Mouse (Mus musculus) liver, postnatal 0 days (tissue): ENCODE results near the gene Vti1a. TPM values are rescaled to one million over a fixed set of nuclear protein-coding genes. Genes with fewer than 3 reads are reported as not detected.
A peak's percentile ranks its signal among the peaks of the same experiment; 100 is the strongest.

Experiments used
- ATAC-seq: fragments of 200-750 bp; cut with Nextera tagmentation; 2 replicates; pipeline ENCODE4 v1.8.0; 2017; ENCODE audit warnings: mild to moderate bottlenecking, moderate library complexity
- DNase-seq: peaks from one replicate; pipeline ENCODE4 v3.0.0-alpha.2; 2016
- H3K27ac ChIP-seq: fragments of 300-500 bp; sonication (generic); 2 replicates; pipeline ENCODE4 v1.5.1; 2014; ENCODE audit warnings: antibody characterized with exemption, moderate library complexity, mild to moderate bottlenecking, low read depth
- H3K27me3 ChIP-seq: fragments of 300-500 bp; sonication (generic); 2 replicates; pipeline ENCODE4 v1.6.1; 2014; ENCODE audit warnings: low read length, control low read depth, mixed read lengths; ENCODE audit not compliant: insufficient read depth
- H3K36me3 ChIP-seq: fragments of 300-500 bp; sonication (generic); replicated peaks from 2 replicates; pipeline ENCODE4 v1.6.1; 2014; ENCODE audit warnings: mild to moderate bottlenecking, control low read depth, low read length, moderate library complexity, mixed read lengths; ENCODE audit not compliant: insufficient read depth
- H3K4me1 ChIP-seq: fragments of 300-500 bp; sonication (generic); 2 replicates; pipeline ENCODE4 v1.6.1; 2014; ENCODE audit warnings: antibody characterized with exemption, mild to moderate bottlenecking, control low read depth; ENCODE audit not compliant: insufficient read depth
- H3K4me2 ChIP-seq: fragments of 300-500 bp; sonication (generic); 2 replicates; pipeline ENCODE4 v1.6.1; 2014; ENCODE audit warnings: low read depth, mild to moderate bottlenecking, low read length, moderate library complexity, mixed read lengths
- H3K4me3 ChIP-seq: fragments of 300-500 bp; sonication (generic); 2 replicates; pipeline ENCODE4 v1.5.1; 2014; ENCODE audit warnings: low read depth, low read length
- H3K9ac ChIP-seq: fragments of 300-500 bp; sonication (generic); replicated peaks from 2 replicates; pipeline ENCODE4 v1.6.1; 2014; ENCODE audit warnings: mild to moderate bottlenecking, moderate library complexity
- H3K9me3 ChIP-seq: fragments of 300-500 bp; sonication (generic); 2 replicates; pipeline ENCODE4 v1.6.1; 2016; ENCODE audit warnings: mild to moderate bottlenecking, control low read depth, low read length, mixed read lengths
- CTCF ChIP-seq: sonication (generic); IDR thresholded peaks from 2 replicates; pipeline ENCODE4 v1.5.1; 2016; ENCODE audit warnings: antibody characterized with exemption, low read depth
- EP300 ChIP-seq: IDR thresholded peaks from 2 replicates; pipeline ENCODE4 v1.6.1; 2016; ENCODE audit warnings: antibody characterized with exemption, low read depth, mild to moderate bottlenecking
- WGBS: fragments of 180-500 bp; shearing (Covaris S2); extraction: QIAGEN DNeasy Blood & Tissue Kit; methylation state at CpG from one replicate; pipeline ENCODE4 v1.1.7; 2014; ENCODE audit not compliant: insufficient replicate concordance; 5-methylcytosine and 5-hydroxymethylcytosine counted together
- polyA plus RNA-seq: library from polyadenylated mRNA; unstranded; fragments of >200 nt; fragmentation: Nextera tagmentation; extraction: Ambion mirVana; gene quantifications from 2 replicates; pipeline ENCODE4 v1.2.1, GENCODE M21; 2015

Vti1a gene
- polyA plus RNA-seq, 1 experiment from 2014 or later, result 10.5 TPM

DNA sequence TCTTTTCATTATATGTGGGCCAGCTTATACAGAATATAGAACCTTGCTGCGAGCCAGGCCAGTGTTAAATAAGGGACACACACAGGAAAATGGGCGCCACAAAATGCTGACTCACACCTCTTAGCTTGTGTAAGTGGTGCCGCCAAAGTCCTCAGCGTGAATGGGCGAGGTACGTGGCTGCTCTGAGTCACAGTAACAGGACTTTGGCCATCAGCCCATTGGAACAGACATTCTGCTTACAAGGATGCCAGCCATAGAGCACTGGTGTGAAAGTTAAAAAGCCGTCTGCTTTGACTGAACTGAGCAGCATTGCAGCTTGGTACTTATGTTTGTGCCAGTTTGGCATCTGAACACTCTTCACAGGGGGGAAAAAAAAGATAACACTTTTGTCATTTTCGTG lies 107.9 kb downstream of the Vti1a start:
- no peaks in the 10 kb centered on the region for H3K9me3 ChIP-seq
- TF ChIP-seq EP300, result peak; percentile 32; the same call in 1 of the 2 replicates
- TF ChIP-seq CTCF, result no peak
- ATAC-seq, result peak; percentile 90
- H3K27me3 ChIP-seq, result no peaks in the 10 kb centered on the region
- H3K36me3 ChIP-seq, result no peaks in the 10 kb centered on the region
- no peak overlapping the region for H3K9ac ChIP-seq
- peak; percentile 55 for DNase-seq
- H3K4me1 ChIP-seq, result no peaks in the 10 kb centered on the region; the same call in 1 of the 2 replicates
- H3K27ac ChIP-seq, result 0 out of 2 replicates have a peak overlapping the region, but pooled peaks have one; percentile 39
- WGBS, result 42% methylated on average over 8 of the region's 8 CpGs
- H3K4me3 ChIP-seq, result no peak overlapping the region
- H3K4me2 ChIP-seq, result no peak overlapping the region

DNA sequence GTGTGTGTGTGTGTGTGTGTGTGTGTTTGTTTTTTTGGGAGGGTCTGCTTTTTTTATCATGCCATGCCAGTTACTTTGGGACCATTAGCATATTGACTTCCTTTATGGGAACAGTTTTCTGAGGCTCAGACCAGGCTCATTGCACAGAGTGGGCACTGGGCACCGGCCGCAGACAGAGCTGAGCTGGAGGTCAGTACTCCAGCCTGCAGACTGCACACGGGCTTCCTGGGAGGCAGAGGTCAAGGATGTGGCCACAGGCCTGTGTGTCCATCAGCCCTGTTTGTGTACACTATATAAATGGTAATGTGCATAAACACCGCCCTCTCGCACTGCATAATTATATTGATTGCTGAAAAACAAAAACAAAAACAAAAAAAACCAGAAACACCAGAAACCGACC lies 108.4 kb downstream of the Vti1a start:
- H3K36me3 ChIP-seq, result no peaks in the 10 kb centered on the region
- no peaks in the 10 kb centered on the region for H3K9me3 ChIP-seq
- no peak overlapping the region for H3K4me3 ChIP-seq
- 66% methylated on average over 6 of the region's 6 CpGs for WGBS
- no peak overlapping the region for H3K9ac ChIP-seq
- TF ChIP-seq CTCF (no peak), EP300 (no peak)
- 0 out of 2 replicates have a peak overlapping the region, but pooled peaks have one; percentile 39 for H3K27ac ChIP-seq
- no peaks in the 10 kb centered on the region; the same call in 1 of the 2 replicates for H3K4me1 ChIP-seq
- peak; percentile 87 for ATAC-seq
- DNase-seq, result no peak
- no peaks in the 10 kb centered on the region for H3K27me3 ChIP-seq
- H3K4me2 ChIP-seq, result no peak overlapping the region

- DNase-seq (no peak), ATAC-seq (peak; percentile 43; the same call in 1 of the 2 replicates)
- Histone ChIP-seq H3K9me3 (no peaks in the 10 kb centered on the region), H3K9ac (no peak overlapping the region), H3K4me2 (no peak overlapping the region), H3K4me1 (no peaks in the 10 kb centered on the region), H3K27me3 (no peaks in the 10 kb centered on the region), H3K27ac (no peak overlapping the region), H3K36me3 (no peaks in the 10 kb centered on the region), H3K4me3 (no peak overlapping the region)
- 63% methylated on average over 3 of the region's 3 CpGs for WGBS
- TF ChIP-seq CTCF (no peak), EP300 (no peak)
Observed at GRCm38 (mm10) chr19:55440306-55440705, 124.2 kb downstream of the Vti1a start.

DNA sequence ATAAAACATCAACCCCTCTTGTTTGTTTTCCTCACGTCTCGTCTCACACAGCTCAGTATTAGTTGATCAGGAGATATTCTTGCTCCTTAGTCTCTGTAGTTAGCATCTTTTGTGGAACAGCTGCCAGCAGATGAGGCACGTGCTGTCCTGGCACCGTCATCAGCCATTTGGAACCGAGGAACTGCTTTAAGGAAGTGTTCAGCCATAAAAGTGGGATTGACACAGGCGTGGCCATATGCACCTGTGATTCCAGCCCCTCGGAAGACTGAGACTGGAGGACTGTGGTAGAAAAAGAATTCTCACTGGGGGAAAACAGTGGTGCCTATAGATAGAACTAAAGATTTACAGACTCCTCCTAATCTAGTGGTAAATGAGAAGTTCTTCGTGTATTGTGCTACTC lies 127.5 kb downstream of the Vti1a start:
- DNase-seq (no peak), ATAC-seq (no peak)
- H3K4me2 ChIP-seq, result no peak overlapping the region
- WGBS, result 88% methylated on average over 8 of the region's 8 CpGs
- H3K27me3 ChIP-seq, result no peaks in the 10 kb centered on the region
- H3K36me3 ChIP-seq, result no peaks in the 10 kb centered on the region
- no peak overlapping the region for H3K9ac ChIP-seq
- no peak overlapping the region for H3K27ac ChIP-seq
- H3K4me3 ChIP-seq, result no peak overlapping the region
- no peak for TF ChIP-seq CTCF
- no peak for TF ChIP-seq EP300
- no peaks in the 10 kb centered on the region for H3K4me1 ChIP-seq
- H3K9me3 ChIP-seq, result no peaks in the 10 kb centered on the region

DNA sequence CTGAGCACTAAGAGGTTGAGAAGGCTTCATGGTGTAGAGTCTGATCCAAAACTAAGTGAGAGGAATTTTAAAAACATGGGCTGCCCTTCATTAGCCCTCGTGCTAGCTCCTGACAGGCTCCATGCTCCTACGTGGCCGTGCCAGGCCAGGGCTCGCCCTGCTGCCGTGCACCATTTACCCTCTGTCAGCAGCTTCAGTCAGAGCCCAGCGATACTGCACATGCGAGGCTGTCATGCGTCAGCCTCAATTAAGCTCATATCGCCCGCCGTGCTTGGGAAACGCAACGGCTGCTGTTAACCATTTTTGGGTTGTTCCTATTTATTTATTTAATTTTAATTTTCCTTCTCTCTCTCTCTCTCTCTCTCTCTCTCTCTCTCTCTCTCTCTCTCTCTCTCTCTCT lies 133.0 kb downstream of the Vti1a start:
- no peak overlapping the region for H3K9ac ChIP-seq
- DNase-seq, result no peak
- no peak overlapping the region for H3K4me3 ChIP-seq
- H3K9me3 ChIP-seq, result no peaks in the 10 kb centered on the region
- 86% methylated on average over 13 of the region's 13 CpGs for WGBS
- ATAC-seq, result no peak
- no peak overlapping the region for H3K4me2 ChIP-seq
- H3K36me3 ChIP-seq, result no peaks in the 10 kb centered on the region
- H3K27me3 ChIP-seq, result no peaks in the 10 kb centered on the region
- no peak for TF ChIP-seq EP300
- no peak for TF ChIP-seq CTCF
- no peaks in the 10 kb centered on the region for H3K4me1 ChIP-seq
- H3K27ac ChIP-seq, result no peak overlapping the region

- H3K9ac ChIP-seq, result no peak overlapping the region
- H3K4me1 ChIP-seq, result no peaks in the 10 kb centered on the region
- no peaks in the 10 kb centered on the region for H3K9me3 ChIP-seq
- ATAC-seq (no peak), DNase-seq (no peak)
- no peak for TF ChIP-seq CTCF
- no peak for TF ChIP-seq EP300
- no peaks in the 10 kb centered on the region for H3K36me3 ChIP-seq
- H3K4me2 ChIP-seq, result no peak overlapping the region
- WGBS, result 72% methylated on average over 6 of the region's 6 CpGs
- no peak overlapping the region for H3K27ac ChIP-seq
- H3K4me3 ChIP-seq, result no peak overlapping the region
- no peaks in the 10 kb centered on the region for H3K27me3 ChIP-seq
Observed at GRCm38 (mm10) chr19:55449506-55449905, 133.4 kb downstream of the Vti1a start.
